Mouse (Mus musculus): ENCODE measurements around the gene Gpr157. TPM values are rescaled to one million over a fixed set of nuclear protein-coding genes. Genes with fewer than 3 reads are reported as not detected.

Gene Gpr157
- 1 to 10 TPM; 3.1 to 3.5 TPM for total RNA-seq (2023)

DNA sequence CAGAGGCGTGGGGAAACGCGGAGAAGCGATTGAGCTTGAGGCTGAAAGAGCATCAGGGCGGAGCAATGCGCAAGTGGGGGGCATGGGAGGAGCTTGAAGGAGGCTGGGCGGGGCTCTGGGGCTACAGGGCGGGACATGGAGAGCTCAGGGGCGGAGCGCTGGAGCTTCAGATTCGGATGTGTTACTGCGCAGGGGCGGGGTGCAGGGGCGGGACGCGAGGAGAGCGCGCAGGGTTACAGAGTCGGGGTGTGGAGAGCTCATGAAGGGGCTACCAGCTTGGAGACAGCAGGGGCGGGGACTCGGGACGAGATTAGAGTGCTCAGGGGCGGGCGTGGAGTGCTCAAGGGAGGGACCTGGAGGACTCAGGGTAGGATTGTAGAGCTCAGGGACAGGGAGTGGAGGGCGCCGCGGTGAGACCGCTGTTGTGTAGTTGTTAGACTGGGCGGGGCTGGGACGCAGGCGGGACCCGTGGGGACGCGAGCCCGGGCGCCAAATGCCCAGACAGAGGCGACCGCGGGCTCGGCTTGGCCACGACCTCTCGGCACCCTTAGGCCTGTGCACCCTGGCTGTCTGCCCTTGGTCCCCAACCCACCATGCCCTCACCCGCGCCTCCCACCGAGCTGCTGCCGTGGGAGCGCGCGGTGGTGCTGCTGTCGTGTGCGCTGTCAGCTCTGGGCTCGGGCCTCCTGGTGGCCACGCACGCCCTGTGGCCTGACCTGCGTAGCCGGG lies at the start of gene Gpr157:
TSS of gene Gpr157 (plus strand) at position 205 of the 729 bp plus-strand sequence.

GRCm38 (mm10) chr4:150119055-150119454 lies 31.9 kb downstream of the Gpr157 start, which contains the start of gene Slc2a5:
TSS of gene Slc2a5 (plus strand) at chr4:150119283.

Other genes starting within 250 kb of the Gpr157 start
- 1 to 10 TPM; 1.6 to 2.4 TPM for gene Spsb1, start 132.3 kb upstream of the Gpr157 start, total RNA-seq (2023)
- gene H6pd, start 78.3 kb upstream of the Gpr157 start, total RNA-seq (2023) = 10 to 100 TPM; 38.6 to 42.1 TPM
- gene Slc2a5, start 31.9 kb downstream of the Gpr157 start, total RNA-seq (2023) = not detected
- not detected for gene Slc2a7, start 61.6 kb downstream of the Gpr157 start, total RNA-seq (2023)
- gene Car6, start 114.0 kb downstream of the Gpr157 start, total RNA-seq (2023) = under 1 TPM in 1 of 2 experiments, not detected in 1; 0.79 TPM
- 100 to 1,000 TPM; 254 to 332 TPM for gene Eno1, start 149.4 kb downstream of the Gpr157 start, total RNA-seq (2023)
- gene Rere, start 194.3 kb downstream of the Gpr157 start, total RNA-seq (2023) = 100 to 1,000 TPM; 136 to 163 TPM